In genomic region chr6:30671696-30672095, GRCm38 (mm10) we compare ENCODE assay signal across 15 mouse cellular contexts. TPM values are rescaled to one million over a fixed set of nuclear protein-coding genes. Genes with fewer than 3 reads are reported as not detected.
DNase-seq lines count a peak whose midpoint lies in the region; ATAC-seq and TF ChIP-seq lines count a peak whose summit lies in the region.
"Had no signal": no experiment of that assay in that cellular context is flagged by ENCODE, and none has a peak within 500 bp of the region (broad histone marks: within the 10 kb centered on the region; RNA-seq: fewer than 3 reads in every experiment).

No protein-coding gene starts in this region.

- intact Hi-C loops in heart, postnatal 10 days (cut with DNase I), result loop anchor here (5.0 kb wide), 1 partner anchor 209 kb away; no protein-coding TSS in a partner anchor

- H3K4me2 ChIP-seq in liver, postnatal 0 days (ENCODE audit: low read depth, low read length), result no peak overlapping the region

- H3K27me3 ChIP-seq in heart, embryonic 10.5 days (ENCODE audit: insufficient read depth, poor library complexity, severe bottlenecking), result no peaks in the 10 kb centered on the region
- no peaks in the 10 kb centered on the region for H3K27me3 ChIP-seq in liver, postnatal 0 days (ENCODE audit: insufficient read depth, low read length)

- 83% methylated on average over 5 of the region's 5 CpGs for WGBS in heart, embryonic 10.5 days
- WGBS in liver, postnatal 0 days (ENCODE audit: insufficient replicate concordance), result 68% methylated on average over 5 of the region's 5 CpGs

- no peak overlapping the region for H3K4me3 ChIP-seq in heart, embryonic 10.5 days
- H3K4me3 ChIP-seq in liver, postnatal 0 days (ENCODE audit: low read depth, low read length), result no peak overlapping the region

- H3K27ac ChIP-seq in heart, embryonic 10.5 days, result peak overlapping the region; percentile 67
- no peak overlapping the region for H3K27ac ChIP-seq in liver, postnatal 0 days (ENCODE audit: low read depth)
- H3K27ac ChIP-seq: kidney, postnatal 0 days had no signal

- ATAC-seq in inflammation-experienced regulatory T-cells, adult 6 months, result peak; percentile 46
- ATAC-seq in liver, postnatal 0 days, result no peak

- no peak for TF ChIP-seq CTCF in liver, postnatal 0 days (IDR thresholded peaks at IDR 0.05; ENCODE audit: low read depth)

- no peak for DNase-seq in heart, embryonic 10.5 days (ENCODE audit: low spot score)
- DNase-seq in heart, postnatal 10 days, result no peak
- DNase-seq in thymus, postnatal 25 days, result peak; percentile 14
- DNase-seq in thymus, adult 18-20 months, result no peak
- DNase-seq in urinary bladder, postnatal 4 days (ENCODE audit: low spot score in 2 of 2), result no peak
- DNase-seq in spleen, postnatal 14 days (ENCODE audit: low spot score in 2 of 2), result no peak
- DNase-seq in liver, postnatal 0 days, result no peak
- DNase-seq: adrenal gland, adult 8-10 months; heart, adult 18-20 months; heart, postnatal 4 days; layer of hippocampus, adult 9-11 months; lung, postnatal 36 days had no signal

- no peak overlapping the region for H3K9ac ChIP-seq in liver, postnatal 0 days (replicated peaks)

- H3K4me1 ChIP-seq in heart, embryonic 10.5 days, result peaks cover 49% of the 10 kb centered on the region
- H3K4me1 ChIP-seq in liver, postnatal 0 days (ENCODE audit: insufficient read depth), result peaks cover 8% of the 10 kb centered on the region; the same call in 1 of the 2 replicates

- no peak for TF ChIP-seq EP300 in liver, postnatal 0 days (IDR thresholded peaks at IDR 0.05; ENCODE audit: low read depth)

- H3K36me3 ChIP-seq in heart, embryonic 10.5 days, result no peaks in the 10 kb centered on the region
- H3K36me3 ChIP-seq in liver, postnatal 0 days (replicated peaks; ENCODE audit: insufficient read depth, low read length), result no peaks in the 10 kb centered on the region

- no peaks in the 10 kb centered on the region for H3K9me3 ChIP-seq in heart, embryonic 10.5 days
- H3K9me3 ChIP-seq in liver, postnatal 0 days (ENCODE audit: low read length), result no peaks in the 10 kb centered on the region

RNA-seq across cellular contexts. Expression of gene Cep41, which starts 21.9 kb away (rescaled TPM):
- polyA plus RNA-seq in heart, embryonic 10.5 days (2016; fragmentation: Nextera tagmentation; extraction: Ambion mirVana), result 12.5 and 15.3 TPM in 2 replicates
- total RNA-seq in heart, postnatal 10 days (2021), result 1 to 10 TPM; 2.3 to 4.1 TPM
- polyA plus RNA-seq in inflammation-experienced regulatory T-cells, adult 6 months (2017; shearing (Covaris generic)), result 10 to 100 TPM in 2 of 3 experiments, 1 to 10 TPM in 1; 7.9 to 12.0 (median 11.4) TPM
- polyA plus RNA-seq in liver, postnatal 0 days (2015; fragmentation: Nextera tagmentation; extraction: Ambion mirVana), result 2.8 TPM in 2 replicates

RNA-seq across cellular contexts. Expression of gene Cpa1, which starts 32.7 kb away (rescaled TPM):
- 3.9 and 4.3 TPM in 2 replicates for polyA plus RNA-seq in heart, embryonic 10.5 days (2016; fragmentation: Nextera tagmentation; extraction: Ambion mirVana)
- 1 to 10 TPM; 3.2 to 3.4 TPM for total RNA-seq in heart, postnatal 10 days (2021)
- not detected for polyA plus RNA-seq in inflammation-experienced regulatory T-cells, adult 6 months (2017; shearing (Covaris generic))
- 0.15 and 2.7 TPM in 2 replicates for polyA plus RNA-seq in liver, postnatal 0 days (2015; fragmentation: Nextera tagmentation; extraction: Ambion mirVana)
- total RNA-seq: adrenal gland, adult 8-10 months; heart, adult 18-20 months had no signal
- polyA plus RNA-seq: C2C12 had no signal

RNA-seq across cellular contexts. Expression of gene Mest, which starts 51.7 kb away (rescaled TPM):
- polyA plus RNA-seq in heart, embryonic 10.5 days (2016; fragmentation: Nextera tagmentation; extraction: Ambion mirVana), result 3,213 and 4,348 TPM in 2 replicates
- total RNA-seq in heart, postnatal 10 days (2021), result 100 to 1,000 TPM; 192 to 215 TPM
- 1 to 10 TPM in 2 of 3 experiments, under 1 TPM in 1; 0.82 to 1.7 (median 1.5) TPM for polyA plus RNA-seq in inflammation-experienced regulatory T-cells, adult 6 months (2017; shearing (Covaris generic))
- 117 and 119 TPM in 2 replicates for polyA plus RNA-seq in liver, postnatal 0 days (2015; fragmentation: Nextera tagmentation; extraction: Ambion mirVana)

Comparison
In these comparisons a context has a peak if more than half of its experiments do, and no peak if none do; other contexts are left out.
1. RNA of gene Mest, which starts 51.7 kb away (polyA plus RNA-seq): 3,213 to 4,348 TPM in heart, embryonic 10.5 days and 117 to 119 TPM in liver, postnatal 0 days; 0.82 to 1.7 TPM in inflammation-experienced regulatory T-cells, adult 6 months; every median in the first group is over 10 times any median in the second.